Mouse (Mus musculus): ENCODE data around the gene Zfp605. TPM values are rescaled to one million over a fixed set of nuclear protein-coding genes. Genes with fewer than 3 reads are reported as not detected.

Gene Zfp605
- total and polyA plus RNA-seq, 3 experiments: 4.7 to 5.2 TPM; not detected in 1

DNA sequence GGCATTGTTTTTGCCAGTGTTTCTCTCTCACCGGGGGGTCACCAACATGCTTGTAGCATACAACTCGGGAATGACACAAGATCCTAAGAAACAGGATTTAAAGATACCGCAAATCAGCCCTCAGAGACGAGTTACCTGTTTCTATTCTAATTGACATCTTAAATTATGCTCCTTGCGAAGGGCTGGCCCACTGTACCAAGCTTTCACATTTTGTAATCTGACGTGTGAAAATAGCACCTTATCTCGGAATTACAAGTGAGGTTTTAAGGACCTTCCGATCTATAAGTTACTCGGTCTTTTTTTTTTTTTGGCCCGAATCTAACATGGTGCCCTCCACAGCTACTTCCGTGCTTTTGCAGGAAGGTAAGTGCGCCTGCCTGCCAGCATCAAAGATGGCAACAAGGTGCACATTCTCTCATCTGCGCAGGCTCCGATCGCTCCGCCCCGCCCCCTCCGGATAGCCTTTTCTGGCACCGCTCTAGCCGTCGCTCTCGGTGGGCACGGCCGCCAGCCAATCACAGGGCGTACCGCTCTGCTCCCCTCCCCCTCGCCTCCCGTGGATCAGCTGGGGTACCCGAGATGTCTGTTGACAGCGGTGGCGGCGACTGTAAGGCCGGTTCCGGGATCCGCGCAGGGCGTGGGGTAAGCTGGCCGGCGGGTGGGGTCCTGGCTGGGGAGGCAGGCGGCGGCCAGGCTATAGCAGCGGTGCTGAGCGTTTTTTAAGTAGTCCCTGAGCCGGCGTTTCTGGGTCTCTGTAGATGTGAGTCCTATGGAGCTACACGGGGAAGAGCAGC, 25.6 kb downstream of the Zfp605 start, which contains the start of gene Chfr (continued):
- TF ChIP-seq POLR2AphosphoS2 (IDR thresholded peaks at IDR 0.05; ENCODE audit: low read length) (0 out of 2 replicates have a peak, but pooled peaks have one; percentile 41), HCFC1 (IDR thresholded peaks at IDR 0.05; ENCODE audit: low read depth, low read length) (peak; percentile 96), CHD2 (IDR thresholded peaks at IDR 0.05; ENCODE audit: low read length) (peak; percentile 79), TBP (IDR thresholded peaks at IDR 0.05; ENCODE audit: low read depth, low read length) (peak; percentile 57; the same call in 1 of the 2 replicates)

DNA sequence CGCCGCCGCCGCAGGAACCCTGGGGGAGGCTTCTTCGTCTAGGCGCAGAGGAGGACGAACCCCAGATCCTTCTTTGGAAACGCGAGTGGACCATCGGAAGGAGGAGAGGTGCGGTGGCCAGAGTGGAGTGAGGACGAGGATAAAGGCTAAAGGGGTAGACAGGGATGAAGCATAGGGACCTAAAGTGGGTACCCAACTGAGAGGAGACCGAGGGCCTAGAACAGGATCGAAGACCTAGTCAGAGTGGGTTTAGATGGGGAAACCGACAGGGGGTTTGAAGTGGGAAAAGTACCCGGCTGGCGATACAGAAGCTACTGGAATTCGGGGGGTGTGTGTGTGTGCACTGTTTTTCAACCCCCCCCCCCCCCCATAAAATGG, 26.2 kb downstream of the Zfp605 start:
- peaks cover 2 to 44% of the 10 kb centered on the region in 2 experiments; a peak in 2 of 4 replicates for H3K36me3 ChIP-seq (ENCODE audit: control insufficient read depth in 1 of 2, insufficient read depth in 2 of 2, low read length in 2 of 2)
- H3K79me2 ChIP-seq (ENCODE audit: control insufficient read depth, insufficient read depth, low read length, poor library complexity): peaks cover 21% of the 10 kb centered on the region
- no peaks in the 10 kb centered on the region for H3K27me3 ChIP-seq (ENCODE audit: control insufficient read depth in 1 of 2, insufficient read depth in 2 of 2, low read length in 2 of 2)
- no peaks in the 10 kb centered on the region for H3K9me3 ChIP-seq (replicated peaks; ENCODE audit: insufficient read depth, low read length)
- no peak for DNase-seq (ENCODE audit: low read depth, low spot score)
- H3K4me1 ChIP-seq (ENCODE audit: control insufficient read depth in 1 of 2, insufficient read depth in 2 of 2, low read length in 2 of 2): peaks cover 26 to 39% of the 10 kb centered on the region in 2 experiments
- H3K27ac ChIP-seq (ENCODE audit: control insufficient read depth, low read depth, low read length): peak overlapping the region; percentile 33
- TF ChIP-seq BHLHE40 (IDR thresholded peaks at IDR 0.05; ENCODE audit: borderline replicate concordance, low read depth, low read length) (no peak), POLR2A (IDR thresholded peaks at IDR 0.05; ENCODE audit: control insufficient read depth in 1 of 2, insufficient read depth in 1 of 2, low read depth in 1 of 2, low read length in 2 of 2, poor library complexity in 1 of 2) (0 out of 4 replicates have a peak, but pooled peaks of 1 of the 2 experiments have one; percentile 15)
- H3K4me3 ChIP-seq (ENCODE audit: control insufficient read depth in 1 of 2, insufficient read depth in 1 of 2, low read depth in 2 of 2, low read length in 2 of 2): peak overlapping the region; percentile 96 to 98
- H3K9ac ChIP-seq (ENCODE audit: control insufficient read depth, low read depth, low read length, poor library complexity, severe bottlenecking): peak overlapping the region; percentile 88

DNA sequence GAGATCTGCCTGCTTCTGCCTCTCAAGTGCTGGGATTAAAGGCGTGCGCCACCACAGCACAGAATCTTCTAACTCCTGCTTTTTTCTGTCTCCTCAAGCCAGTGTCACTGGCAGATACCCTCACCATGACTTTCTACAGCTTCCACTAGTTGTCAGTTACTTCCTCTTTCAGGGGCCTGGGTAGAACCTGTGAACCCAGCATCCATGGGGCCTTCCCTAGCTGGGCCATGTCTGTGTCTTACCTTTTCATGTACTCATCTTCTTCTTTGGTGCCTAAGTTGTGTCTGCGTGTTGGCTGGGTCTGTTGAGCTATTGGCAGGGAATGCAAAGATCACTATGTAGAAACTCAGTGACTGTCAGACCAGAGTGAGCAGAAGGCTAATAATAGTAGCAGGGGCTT, 27.9 kb downstream of the Zfp605 start:
- Histone ChIP-seq H3K79me2 (ENCODE audit: control insufficient read depth, insufficient read depth, low read length, poor library complexity) (peaks cover 21% of the 10 kb centered on the region), H3K4me1 (ENCODE audit: control insufficient read depth in 1 of 2, insufficient read depth in 2 of 2, low read length in 2 of 2) (peaks cover 37 to 49% of the 10 kb centered on the region in 2 experiments), H3K9me3 (replicated peaks; ENCODE audit: insufficient read depth, low read length) (no peaks in the 10 kb centered on the region), H3K9ac (ENCODE audit: control insufficient read depth, low read depth, low read length, poor library complexity, severe bottlenecking) (no peak overlapping the region), H3K27ac (ENCODE audit: control insufficient read depth, low read depth, low read length) (peak overlapping the region; percentile 23; the same call in 1 of the 2 replicates), H3K4me3 (ENCODE audit: control insufficient read depth in 1 of 2, insufficient read depth in 1 of 2, low read depth in 2 of 2, low read length in 2 of 2) (no peak overlapping the region), H3K36me3 (ENCODE audit: control insufficient read depth in 1 of 2, insufficient read depth in 2 of 2, low read length in 2 of 2) (peaks cover 7 to 52% of the 10 kb centered on the region in 2 experiments), H3K27me3 (ENCODE audit: control insufficient read depth in 1 of 2, insufficient read depth in 2 of 2, low read length in 2 of 2) (no peaks in the 10 kb centered on the region)
- no peak for TF ChIP-seq CHD2 (IDR thresholded peaks at IDR 0.05; ENCODE audit: low read length)
- DNase-seq (ENCODE audit: low read depth, low spot score): peak; percentile 62

DNA sequence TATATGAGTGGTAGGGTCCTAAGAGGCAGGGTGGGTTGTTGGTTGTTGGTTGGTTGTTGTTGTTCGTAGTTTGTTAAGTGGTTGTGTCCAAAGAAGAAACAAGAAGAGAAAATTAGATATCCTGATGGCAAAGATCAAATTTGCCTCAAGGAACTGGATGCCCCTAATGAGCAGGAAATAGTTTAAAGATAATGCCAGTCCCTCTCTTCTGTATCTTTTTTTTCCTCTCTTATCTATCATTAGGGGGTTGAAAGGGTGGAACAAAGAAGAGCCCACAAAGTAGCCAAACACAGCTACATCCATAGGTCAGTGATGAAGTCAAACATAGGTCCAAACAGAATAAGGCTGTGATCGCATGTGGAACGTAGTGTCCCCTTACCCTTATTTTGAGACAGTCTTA, 29.4 kb downstream of the Zfp605 start:
- no peak for DNase-seq (ENCODE audit: low read depth, low spot score)
- Histone ChIP-seq H3K4me3 (ENCODE audit: control insufficient read depth in 1 of 2, insufficient read depth in 1 of 2, low read depth in 2 of 2, low read length in 2 of 2) (no peak overlapping the region), H3K27me3 (ENCODE audit: control insufficient read depth in 1 of 2, insufficient read depth in 2 of 2, low read length in 2 of 2) (no peaks in the 10 kb centered on the region), H3K9ac (ENCODE audit: control insufficient read depth, low read depth, low read length, poor library complexity, severe bottlenecking) (no peak overlapping the region), H3K9me3 (replicated peaks; ENCODE audit: insufficient read depth, low read length) (no peaks in the 10 kb centered on the region), H3K36me3 (ENCODE audit: control insufficient read depth in 1 of 2, insufficient read depth in 2 of 2, low read length in 2 of 2) (peaks cover 15 to 54% of the 10 kb centered on the region in 2 experiments), H3K79me2 (ENCODE audit: control insufficient read depth, insufficient read depth, low read length, poor library complexity) (peaks cover 21% of the 10 kb centered on the region), H3K27ac (ENCODE audit: control insufficient read depth, low read depth, low read length) (peak overlapping the region; percentile 54), H3K4me1 (ENCODE audit: control insufficient read depth in 1 of 2, insufficient read depth in 2 of 2, low read length in 2 of 2) (peaks cover 38 to 51% of the 10 kb centered on the region in 2 experiments)
- TF ChIP-seq ZNF384 (IDR thresholded peaks at IDR 0.05; ENCODE audit: low read depth, low read length) (peak; percentile 45), MXI1 (IDR thresholded peaks at IDR 0.05; ENCODE audit: low read depth, low read length) (no peak), EP300 (IDR thresholded peaks at IDR 0.05; ENCODE audit: low read depth in 1 of 2, low read length in 2 of 2) (peak; percentile 72 to 78), TAL1 (IDR thresholded peaks at IDR 0.05; ENCODE audit: low read length) (no peak), MYB (IDR thresholded peaks at IDR 0.05; ENCODE audit: low read depth, low read length) (no peak), HCFC1 (IDR thresholded peaks at IDR 0.05; ENCODE audit: low read depth, low read length) (no peak), SIN3A (IDR thresholded peaks at IDR 0.05; ENCODE audit: low read length) (peak; percentile 64), TCF12 (IDR thresholded peaks at IDR 0.05; ENCODE audit: low read depth, low read length) (peak; percentile 43; the same call in 1 of the 2 replicates), RCOR1 (IDR thresholded peaks at IDR 0.05; ENCODE audit: low read depth, low read length) (peak; percentile 51; the same call in 1 of the 2 replicates), UBTF (IDR thresholded peaks at IDR 0.05; ENCODE audit: borderline replicate concordance, insufficient read depth, low read depth, low read length) (no peak), GATA1 (IDR thresholded peaks at IDR 0.05; ENCODE audit: low read depth, low read length) (peak; percentile 76), ETS1 (IDR thresholded peaks at IDR 0.05; ENCODE audit: low read depth, low read length) (peak; percentile 59), CHD1 (IDR thresholded peaks at IDR 0.05; ENCODE audit: low read depth, low read length) (no peak), KAT2A (conservative IDR thresholded peaks at IDR 0.05; ENCODE audit: low read depth, low read length) (no peak), GABPA (IDR thresholded peaks at IDR 0.05; ENCODE audit: low read depth, low read length) (no peak), MYC (IDR thresholded peaks at IDR 0.05; ENCODE audit: low read depth, low read length) (no peak), E2F4 (IDR thresholded peaks at IDR 0.05; ENCODE audit: borderline replicate concordance, low read depth, low read length) (no peak), USF1 (IDR thresholded peaks at IDR 0.05; ENCODE audit: low read depth, low read length) (no peak)

All from MEL (cell line).